Mouse (Mus musculus) spleen, postnatal 10 days (tissue): ENCODE measurements around the gene Mettl27.

ENCODE experiments used
- DNase-seq, 2 experiments: peaks; one replicate each; pipeline ENCODE4 v3.0.0; 2021 to 2022; ENCODE audit warnings: low spot score in 2 of 2

Mettl27 gene

GRCm38 (mm10) chr5:134932179-134932902 is at the start of gene Mettl27:
Gene Mettl27, plus strand, starts transcription at chr5:134932368.
- peak; percentile 90 to 93 for DNase-seq

DNA sequence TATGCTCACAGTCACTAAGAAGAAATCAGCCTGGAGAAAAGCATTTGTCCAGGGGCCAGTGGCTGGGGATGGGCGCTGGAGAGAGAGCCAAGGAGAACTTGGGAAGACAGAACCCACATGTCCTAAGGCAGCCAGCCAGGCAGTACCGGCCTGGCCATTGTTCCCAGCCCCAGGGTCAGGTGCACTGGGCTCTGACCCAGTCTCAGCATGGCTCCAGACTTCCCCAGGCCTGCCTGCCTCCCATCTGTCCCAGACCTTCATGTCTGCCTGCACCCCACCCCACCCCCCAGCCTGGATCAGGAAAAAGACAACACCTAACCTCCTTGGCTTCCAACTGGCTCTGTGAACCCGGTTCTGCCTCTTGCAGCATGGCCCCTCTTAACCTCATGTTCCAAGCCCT is 49.1 kb upstream of the Mettl27 start:
- DNase-seq, result no peak

GRCm38 (mm10) chr5:134887447-134888335 is 44.5 kb upstream of the Mettl27 start:
- DNase-seq, result no peak

DNA sequence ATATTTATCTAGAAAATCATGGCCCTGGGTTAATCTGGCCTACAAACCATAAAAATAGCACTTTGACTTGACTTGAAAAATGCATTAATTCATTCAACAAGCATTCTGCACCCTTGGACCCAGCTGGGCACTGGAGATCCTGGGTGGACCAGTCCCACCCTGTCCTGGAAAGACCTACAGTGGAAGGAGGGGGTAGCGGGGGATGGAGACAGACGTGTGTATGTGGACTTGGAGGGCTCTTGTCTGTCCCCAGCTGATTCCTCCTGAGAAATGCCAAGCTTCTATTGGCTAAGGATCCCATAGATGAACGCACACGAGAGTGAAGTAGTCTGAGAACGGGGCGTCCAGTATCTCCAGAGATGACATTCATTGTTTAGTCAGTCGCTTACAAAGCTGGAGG is 43.7 kb upstream of the Mettl27 start:
- no peak for DNase-seq

DNA sequence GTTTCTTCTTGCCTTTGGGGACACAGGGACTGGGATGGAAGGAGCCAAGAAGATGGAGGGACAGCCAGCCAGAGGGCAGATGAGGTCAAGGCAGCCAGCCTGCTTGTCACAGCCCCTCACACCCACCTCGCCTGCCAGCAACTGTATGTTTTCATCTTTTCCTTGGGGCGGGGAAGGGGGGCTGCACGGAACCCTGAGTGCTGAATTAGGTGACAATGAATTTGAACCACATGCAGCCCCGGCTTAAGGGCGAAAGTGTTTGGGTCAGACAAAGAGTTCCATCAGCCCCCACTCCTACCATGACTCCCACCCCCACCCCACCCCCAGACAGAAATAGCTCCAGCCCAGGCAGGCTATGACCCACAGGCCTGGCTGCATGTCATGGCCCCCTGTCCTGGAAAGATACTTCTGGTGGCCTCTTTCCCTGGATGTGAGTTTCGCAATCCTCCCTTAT is 41.5 kb upstream of the Mettl27 start:
- DNase-seq, result no peak

DNA sequence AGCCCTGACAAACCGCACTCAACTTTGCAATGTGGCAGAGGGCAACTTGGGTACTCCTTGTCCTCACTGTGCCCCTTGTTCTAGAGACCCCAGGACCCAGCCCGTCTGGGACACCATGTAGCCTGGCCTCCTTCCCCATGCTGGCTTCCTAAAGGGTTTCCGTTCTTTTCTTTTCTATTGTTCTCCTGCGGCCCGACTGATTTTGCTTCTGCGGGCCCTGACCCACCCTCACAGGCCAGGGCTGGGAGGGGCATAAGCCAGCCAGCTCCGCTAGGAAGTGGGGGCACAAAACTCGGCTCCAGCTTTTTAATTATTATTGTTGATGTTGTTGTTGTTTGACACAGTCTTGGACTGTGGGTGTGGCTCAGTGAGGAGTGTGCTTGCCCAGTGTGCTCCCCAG is 40.6 kb upstream of the Mettl27 start:
- DNase-seq, result no peak

- DNase-seq, result no peak
These were observed 39.5 kb upstream of the Mettl27 start for GRCm38 (mm10) chr5:134892717-134893116.

- DNase-seq, result no peak
These were observed 36.9 kb upstream of the Mettl27 start for GRCm38 (mm10) chr5:134895291-134895690.

DNA sequence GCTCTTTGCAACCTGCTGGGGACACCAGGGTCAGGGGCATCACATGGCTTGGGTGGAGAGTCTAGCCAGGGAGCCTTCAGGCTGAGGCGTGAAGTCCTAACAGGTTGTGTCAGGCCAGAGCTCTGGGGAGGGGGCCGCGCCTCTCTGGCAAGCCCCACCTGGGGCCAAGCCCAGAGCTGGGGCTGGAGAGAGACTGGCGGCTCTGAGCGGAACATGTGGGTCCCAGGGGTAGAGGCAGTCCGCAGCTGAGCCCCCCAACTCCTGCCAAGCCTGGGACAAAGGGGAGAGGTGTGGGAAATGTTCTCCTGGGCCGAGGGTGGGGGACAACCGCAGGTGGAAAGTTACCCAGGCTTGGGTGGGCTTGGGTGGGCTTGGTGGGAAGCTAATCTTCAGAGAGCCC is 35.2 kb upstream of the Mettl27 start:
- no peak for DNase-seq

DNA sequence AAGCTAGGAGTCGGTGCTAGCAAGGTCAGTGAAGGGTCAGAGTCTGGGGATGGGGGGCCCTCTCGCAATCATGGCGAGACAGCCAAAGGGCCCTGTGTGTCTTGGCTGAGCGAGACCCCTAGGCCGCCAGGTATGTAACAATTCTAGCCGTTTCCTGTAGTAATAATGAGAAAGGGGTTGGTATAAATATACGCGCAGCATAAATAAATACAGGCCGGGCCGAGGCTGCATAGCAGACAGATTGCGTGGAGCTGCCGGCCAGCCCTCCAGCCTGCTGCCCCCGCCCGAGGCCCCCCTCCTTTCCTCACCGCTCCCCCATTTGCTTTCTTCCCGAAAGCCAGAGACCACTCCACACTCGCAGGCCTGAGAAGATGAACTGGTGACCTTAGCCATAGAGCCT is 34.6 kb upstream of the Mettl27 start:
- DNase-seq, result no peak

- DNase-seq, result no peak
These were observed 31.0 kb upstream of the Mettl27 start for GRCm38 (mm10) chr5:134901012-134901643.

DNA sequence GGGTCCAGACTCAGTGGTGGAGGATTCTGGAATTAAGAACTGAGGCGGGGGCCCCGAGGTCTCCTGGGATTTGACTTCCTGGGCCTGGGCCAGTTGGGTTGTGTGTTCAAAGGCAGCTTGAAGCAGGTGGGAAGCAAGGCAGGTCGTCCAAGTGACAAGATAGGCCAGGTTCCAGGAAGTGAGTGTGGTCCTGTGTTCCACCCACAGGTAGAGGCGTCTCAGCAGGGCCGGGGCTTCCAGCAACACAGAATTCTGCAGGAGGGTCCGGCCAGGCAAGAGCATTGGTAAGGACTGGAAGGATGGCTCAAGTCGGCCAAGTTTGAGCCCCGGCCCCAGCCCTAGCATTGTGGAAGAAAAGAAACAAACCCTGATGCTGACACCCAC is 30.5 kb upstream of the Mettl27 start:
- DNase-seq, result no peak

DNA sequence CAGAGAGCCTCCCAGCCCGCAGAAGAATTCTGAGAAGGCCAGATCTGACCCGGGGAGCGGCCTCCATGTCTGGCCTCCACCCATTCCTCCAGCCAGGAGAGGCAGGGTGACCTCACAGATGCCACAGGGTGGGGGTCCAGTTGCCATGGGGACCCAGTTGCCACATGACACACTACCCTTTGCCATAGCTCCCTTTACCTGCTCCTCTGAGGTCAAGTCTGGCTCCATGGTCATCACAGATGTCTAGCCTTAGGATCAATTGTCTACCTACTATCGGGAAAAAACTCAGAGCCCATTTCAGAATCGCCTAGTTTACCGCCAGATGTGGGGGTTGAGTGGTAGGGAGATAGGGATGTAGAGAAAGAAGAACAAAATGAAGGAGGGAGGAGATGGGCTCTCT is 25.5 kb upstream of the Mettl27 start, which contains the start of gene Tmem270:
TSS of gene Tmem270 (minus strand) at position 101 of the 400 bp plus-strand sequence.
- DNase-seq, result no peak

DNA sequence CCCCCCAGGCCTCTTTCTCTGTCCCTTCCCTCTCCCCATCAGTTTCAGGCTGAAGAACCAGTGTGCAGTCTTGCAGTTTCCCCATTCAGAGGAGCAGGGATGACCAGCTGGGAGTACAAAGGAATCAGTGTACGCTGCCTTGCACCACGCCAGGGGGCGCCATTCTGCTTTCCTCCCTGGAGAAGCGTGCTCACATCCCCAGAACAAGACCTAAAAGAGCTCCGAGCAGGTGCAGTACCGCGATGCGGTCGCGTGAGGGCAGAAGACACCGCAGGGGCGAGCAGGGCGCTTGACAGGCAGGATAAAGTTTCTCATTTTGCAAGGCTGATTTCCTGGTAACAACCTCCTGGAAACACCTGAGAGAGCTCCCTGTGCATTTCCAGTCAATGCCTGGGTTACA is 25.0 kb upstream of the Mettl27 start:
- peak; percentile 96 to 97 for DNase-seq

GRCm38 (mm10) chr5:134911901-134912300 is 20.3 kb upstream of the Mettl27 start:
- DNase-seq, result no peak

GRCm38 (mm10) chr5:134913352-134913751 is 18.8 kb upstream of the Mettl27 start:
- DNase-seq, result no peak

GRCm38 (mm10) chr5:134913753-134914152 is 18.4 kb upstream of the Mettl27 start:
- DNase-seq, result peak; percentile 70 to 76

DNA sequence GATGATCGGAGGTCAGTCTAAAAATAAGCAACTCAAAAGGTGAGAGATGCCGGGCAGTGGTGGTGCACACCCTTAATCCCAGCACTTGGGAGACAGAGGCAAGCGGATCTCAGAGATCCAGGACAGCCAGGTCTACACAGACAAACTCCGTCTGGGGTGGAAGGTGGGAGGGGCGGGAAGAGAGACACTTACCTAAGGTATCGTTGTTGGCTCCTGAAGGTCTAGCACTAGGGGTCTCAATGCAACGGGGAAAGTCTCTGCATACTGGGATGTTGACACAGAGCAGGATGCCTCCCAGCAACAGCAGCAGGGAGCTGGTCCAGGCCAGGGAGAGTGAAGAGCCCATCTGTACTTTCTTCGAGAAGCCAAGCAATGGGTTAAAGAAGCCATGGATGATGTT is 17.7 kb upstream of the Mettl27 start:
- peak; percentile 56 to 58 for DNase-seq

DNA sequence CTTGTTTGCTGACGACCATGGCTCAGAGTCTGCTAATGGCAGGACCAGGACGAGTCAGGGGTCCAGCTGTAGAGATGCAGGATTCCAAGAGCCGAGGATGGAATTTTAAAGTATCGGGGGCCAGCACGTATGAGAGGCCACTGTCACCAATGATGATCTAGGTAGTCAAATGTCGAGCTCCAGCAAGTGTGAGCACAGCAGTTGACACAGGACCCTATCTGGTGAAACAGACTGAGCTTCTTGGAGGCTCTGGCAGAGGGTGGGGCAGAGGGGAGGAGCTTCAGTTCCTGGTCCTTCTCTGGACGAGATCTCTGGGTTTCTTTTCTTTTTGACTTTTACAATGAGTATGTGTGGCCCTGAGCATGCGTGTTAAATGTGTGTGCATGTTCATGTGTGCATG is 16.9 kb upstream of the Mettl27 start, which contains the start of gene Cldn13:
TSS of gene Cldn13 (minus strand) at position 216 of the 400 bp plus-strand sequence.
- peak; percentile 80 to 85 for DNase-seq

GRCm38 (mm10) chr5:134918071-134918832 is 13.9 kb upstream of the Mettl27 start:
- peak; percentile 87 to 94 for DNase-seq

DNA sequence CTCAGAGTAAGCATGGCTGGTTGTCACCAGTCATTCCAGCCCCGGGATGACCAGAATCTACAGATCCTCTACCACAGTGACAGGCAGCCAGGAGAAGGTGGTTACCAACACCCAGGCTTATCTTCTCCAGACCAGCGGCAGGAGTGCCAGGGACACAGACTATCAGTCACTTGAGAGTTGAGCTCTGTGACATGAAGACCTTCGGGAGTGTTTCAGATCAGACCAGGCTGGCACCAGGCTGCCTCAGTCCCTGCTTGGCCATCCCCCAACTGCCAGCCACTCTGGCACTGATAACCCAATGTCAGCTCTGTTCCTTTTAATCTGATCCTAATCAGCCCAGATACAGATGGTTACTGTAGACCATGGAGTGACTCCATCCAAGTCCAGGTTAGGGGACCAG is 13.1 kb upstream of the Mettl27 start:
- peak; percentile 77 to 84 for DNase-seq
